20 mouse cellular contexts compared by ENCODE assay signal in genomic region chr2:160068772-160069171, GRCm38 (mm10).
A peak's percentile ranks its signal among the peaks of the same experiment; 100 is the strongest.
DNase-seq lines count a peak whose midpoint lies in the region; ATAC-seq and TF ChIP-seq lines count a peak whose summit lies in the region.
"Had no signal": no experiment of that assay in that cellular context is flagged by ENCODE, and none has a peak within 500 bp of the region (broad histone marks: within the 10 kb centered on the region; RNA-seq: fewer than 3 reads in every experiment).

No protein-coding gene starts in this region.

- DNase-seq in lung, adult 18-20 months, result peak; percentile 5 to 27
- DNase-seq in lung, postnatal 0 days (ENCODE audit: low spot score), result no peak
- DNase-seq in NIH3T3 (ENCODE audit: low read depth), result peak; percentile 11
- DNase-seq in layer of hippocampus, adult 2 months (ENCODE audit: low spot score in 2 of 2), result no peak
- no peak for DNase-seq in kidney, postnatal 14 days
- DNase-seq: adrenal gland, adult 2 months; adrenal gland, postnatal 25 days; cerebellum, adult 11 months; cerebellum, adult 8-10 months; cerebellum, postnatal 14 days; gastrocnemius, postnatal 36 days; heart, adult 2 months had no signal

- H3K4me2 ChIP-seq in lung, postnatal 0 days (replicated peaks; ENCODE audit: low read depth, low read length), result no peak overlapping the region
- H3K4me2 ChIP-seq: embryonic facial prominence, embryonic 12.5 days; forebrain, embryonic 15.5 days; heart, embryonic 11.5 days; heart, embryonic 15.5 days; hindbrain, embryonic 14.5 days had no signal

- H3K4me3 ChIP-seq in lung, postnatal 0 days (ENCODE audit: low read depth, low read length), result no peak overlapping the region
- H3K4me3 ChIP-seq in layer of hippocampus, adult 2 months, result no peak overlapping the region
- H3K4me3 ChIP-seq: embryonic facial prominence, embryonic 12.5 days; forebrain, embryonic 15.5 days; heart, adult 2 months; heart, embryonic 15.5 days; hindbrain, embryonic 10.5 days had no signal

- no peaks in the 10 kb centered on the region for H3K36me3 ChIP-seq in lung, postnatal 0 days (ENCODE audit: insufficient read depth, low read length)
- H3K36me3 ChIP-seq: embryonic facial prominence, embryonic 12.5 days; forebrain, embryonic 15.5 days; heart, embryonic 15.5 days; hindbrain, embryonic 10.5 days had no signal

- no peaks in the 10 kb centered on the region for H3K27me3 ChIP-seq in lung, postnatal 0 days (replicated peaks; ENCODE audit: insufficient read depth, low read length)
- H3K27me3 ChIP-seq: embryonic facial prominence, embryonic 12.5 days; forebrain, embryonic 15.5 days; heart, embryonic 15.5 days had no signal

- H3K27ac ChIP-seq in lung, postnatal 0 days (ENCODE audit: low read length), result no peak overlapping the region
- H3K27ac ChIP-seq in layer of hippocampus, adult 2 months, result no peak overlapping the region
- H3K27ac ChIP-seq: embryonic facial prominence, embryonic 12.5 days; forebrain, embryonic 15.5 days; heart, adult 2 months; heart, embryonic 15.5 days; hindbrain, embryonic 10.5 days; hindbrain, embryonic 14.5 days had no signal

- H3K9ac ChIP-seq in lung, postnatal 0 days (replicated peaks; ENCODE audit: low read depth), result no peak overlapping the region
- H3K9ac ChIP-seq: embryonic facial prominence, embryonic 12.5 days; forebrain, embryonic 15.5 days; heart, embryonic 15.5 days; hindbrain, embryonic 14.5 days had no signal

- H3K9me3 ChIP-seq in lung, postnatal 0 days (ENCODE audit: low read length), result no peaks in the 10 kb centered on the region
- H3K9me3 ChIP-seq: embryonic facial prominence, embryonic 12.5 days; forebrain, embryonic 15.5 days; heart, embryonic 15.5 days; hindbrain, embryonic 10.5 days had no signal

- WGBS in lung, postnatal 0 days, result 71% methylated on average over 4 of the region's 4 CpGs

- no peaks in the 10 kb centered on the region for H3K4me1 ChIP-seq in lung, postnatal 0 days (ENCODE audit: insufficient read depth, low read depth, low read length)

- TF ChIP-seq CTCF in lung, postnatal 0 days (IDR thresholded peaks at IDR 0.05), result no peak
- no peak for TF ChIP-seq CTCF in layer of hippocampus, adult 2 months (conservative IDR thresholded peaks at IDR 0.05)

- no peak for TF ChIP-seq EP300 in lung, postnatal 0 days (IDR thresholded peaks at IDR 0.05)

- ATAC-seq in lung, postnatal 0 days, result no peak
- peak; percentile 86 for ATAC-seq in granulocyte monocyte progenitor cell, adult 5-6 weeks (replicated peaks; ENCODE audit: poor library complexity, severe bottlenecking)
- ATAC-seq in monocyte, adult 5-6 weeks (replicated peaks; ENCODE audit: insufficient number of reproducible peaks, low FRiP score, low TSS enrichment, poor library complexity, severe bottlenecking), result 0 out of 2 replicates have a peak, but pooled peaks have one; percentile 34
- ATAC-seq: forebrain, embryonic 15.5 days had no signal

Comparison
In these comparisons a context has a peak if more than half of its experiments do, and no peak if none do; other contexts are left out.
1. DNase-seq: peak in lung, adult 18-20 months (2 of 2) and NIH3T3 (single experiment); none in lung, postnatal 0 days (single experiment), layer of hippocampus, adult 2 months (0 of 2) and kidney, postnatal 14 days (single experiment).